Mouse (Mus musculus): ENCODE results near the gene Rbks. TPM values are rescaled to one million over a fixed set of nuclear protein-coding genes. Genes with fewer than 3 reads are reported as not detected.

The Rbks gene
- total RNA-seq (2023), result 10.9 and 12.7 TPM in 2 replicates

GRCm38 (mm10) chr5:31696971-31697643 lies at the start of gene Rbks:
Rbks (minus strand) TSS chr5:31697627.

GRCm38 (mm10) chr5:31697644-31698296 lies 343 bp upstream of the Rbks start, which contains the start of gene Babam2:
Babam2 (plus strand) TSS chr5:31697684.

GRCm38 (mm10) chr5:31596481-31597429 lies 100.7 kb downstream of the Rbks start, which contains the start of gene Mrpl33:
Mrpl33 (plus strand) TSS chr5:31596935.

Other genes with a start within 250 kb of the Rbks start
- 13.6 and 15.4 TPM in 2 replicates for gene Zfp512, start 245.2 kb downstream of the Rbks start, total RNA-seq (2023)
- gene 4930548H24Rik, start 211.9 kb downstream of the Rbks start, total RNA-seq (2023), result 0.36 and 0.51 TPM in 2 replicates
- 22.2 and 30.4 TPM in 2 replicates for gene Gpn1, start 202.9 kb downstream of the Rbks start, total RNA-seq (2023)
- gene Slc4a1ap, start 170.6 kb downstream of the Rbks start, total RNA-seq (2023), result 26.7 and 40.1 TPM in 2 replicates
- 12.3 and 12.5 TPM in 2 replicates for gene Supt7l, start 169.8 kb downstream of the Rbks start, total RNA-seq (2023)
- 356 and 390 TPM in 2 replicates for gene Mrpl33, start 100.7 kb downstream of the Rbks start, total RNA-seq (2023)
- 58.3 and 61.6 TPM in 2 replicates for gene Babam2, start 57 bp upstream of the Rbks start, total RNA-seq (2023)

Data from neutrophil, adult 65 days (primary cell).